Mouse (Mus musculus): ENCODE data around the gene Pold4.

The Pold4 gene

GRCm38 (mm10) chr19:4268566-4269361, 37.1 kb downstream of the Pold4 start, which contains the start of gene Ssh3:
TSS of gene Ssh3 (minus strand) at chr19:4269180.
- peak; percentile 34 for DNase-seq (ENCODE audit: low spot score)

- DNase-seq (ENCODE audit: low spot score), result no peak
Observed at GRCm38 (mm10) chr19:4270187-4270586, 38.5 kb downstream of the Pold4 start.

- no peak for DNase-seq (ENCODE audit: low spot score)
Observed at GRCm38 (mm10) chr19:4270972-4271371, 39.3 kb downstream of the Pold4 start.

GRCm38 (mm10) chr19:4279487-4279886, 47.8 kb downstream of the Pold4 start:
- DNase-seq (ENCODE audit: low spot score), result no peak

GRCm38 (mm10) chr19:4280425-4280824, 48.7 kb downstream of the Pold4 start:
- DNase-seq (ENCODE audit: low spot score), result no peak

GRCm38 (mm10) chr19:4282898-4283553, 51.3 kb downstream of the Pold4 start, which contains the start of gene Ankrd13d:
TSS of gene Ankrd13d (minus strand) at chr19:4283137.
- peak; percentile 93 for DNase-seq (ENCODE audit: low spot score)
